Mouse (Mus musculus): ENCODE results near the gene Rfx5.

Gene Rfx5

GRCm38 (mm10) chr3:94985513-94985912, 31.6 kb downstream of the Rfx5 start:
- ATAC-seq (ENCODE audit: insufficient number of reproducible peaks, low FRiP score, low TSS enrichment): no peak

- ATAC-seq (ENCODE audit: insufficient number of reproducible peaks, low FRiP score, low TSS enrichment): no peak
Measured at GRCm38 (mm10) chr3:94987578-94987977, 33.7 kb downstream of the Rfx5 start.

- no peak for ATAC-seq (ENCODE audit: insufficient number of reproducible peaks, low FRiP score, low TSS enrichment)
Measured at GRCm38 (mm10) chr3:94989159-94989761, 35.4 kb downstream of the Rfx5 start.

- ATAC-seq (ENCODE audit: insufficient number of reproducible peaks, low FRiP score, low TSS enrichment): peak; percentile 49
Measured at GRCm38 (mm10) chr3:94996946-94997345, 43.1 kb downstream of the Rfx5 start.

GRCm38 (mm10) chr3:95002569-95002968, 48.7 kb downstream of the Rfx5 start:
- no peak for ATAC-seq (ENCODE audit: insufficient number of reproducible peaks, low FRiP score, low TSS enrichment)

GRCm38 (mm10) chr3:95003273-95003672, 49.4 kb downstream of the Rfx5 start:
- ATAC-seq (ENCODE audit: insufficient number of reproducible peaks, low FRiP score, low TSS enrichment): no peak

GRCm38 (mm10) chr3:95005651-95006050, 51.8 kb downstream of the Rfx5 start:
- no peak for ATAC-seq (ENCODE audit: insufficient number of reproducible peaks, low FRiP score, low TSS enrichment)

GRCm38 (mm10) chr3:95007706-95008105, 53.8 kb downstream of the Rfx5 start:
- ATAC-seq (ENCODE audit: insufficient number of reproducible peaks, low FRiP score, low TSS enrichment): no peak

- no peak for ATAC-seq (ENCODE audit: insufficient number of reproducible peaks, low FRiP score, low TSS enrichment)
Measured at GRCm38 (mm10) chr3:95010396-95010795, 56.5 kb downstream of the Rfx5 start.
